Mouse (Mus musculus) cerebellum, adult 2 months (tissue): ENCODE results near the gene Abcb11.

Source experiments
- CTCF ChIP-seq: fragments of 200-500 bp; IDR thresholded peaks from 2 replicates; pipeline ENCODE4 v1.5.1; 2011; ENCODE audit warnings: low read depth, mild to moderate bottlenecking, control low read depth, low read length, moderate library complexity, borderline replicate concordance; ENCODE audit not compliant: insufficient read depth
- POLR2A ChIP-seq: fragments of 200-500 bp; IDR thresholded peaks from 2 replicates; pipeline ENCODE4 v1.6.1; 2011; ENCODE audit warnings: low read length, control low read depth, borderline replicate concordance; ENCODE audit not compliant: insufficient read depth

GRCm38 (mm10) chr2:69193555-69193954 lies 148.9 kb downstream of the Abcb11 start:
- TF ChIP-seq POLR2A (no peak), CTCF (no peak)
